ENCODE assay signal across 8 mouse cellular contexts in the genomic region with DNA sequence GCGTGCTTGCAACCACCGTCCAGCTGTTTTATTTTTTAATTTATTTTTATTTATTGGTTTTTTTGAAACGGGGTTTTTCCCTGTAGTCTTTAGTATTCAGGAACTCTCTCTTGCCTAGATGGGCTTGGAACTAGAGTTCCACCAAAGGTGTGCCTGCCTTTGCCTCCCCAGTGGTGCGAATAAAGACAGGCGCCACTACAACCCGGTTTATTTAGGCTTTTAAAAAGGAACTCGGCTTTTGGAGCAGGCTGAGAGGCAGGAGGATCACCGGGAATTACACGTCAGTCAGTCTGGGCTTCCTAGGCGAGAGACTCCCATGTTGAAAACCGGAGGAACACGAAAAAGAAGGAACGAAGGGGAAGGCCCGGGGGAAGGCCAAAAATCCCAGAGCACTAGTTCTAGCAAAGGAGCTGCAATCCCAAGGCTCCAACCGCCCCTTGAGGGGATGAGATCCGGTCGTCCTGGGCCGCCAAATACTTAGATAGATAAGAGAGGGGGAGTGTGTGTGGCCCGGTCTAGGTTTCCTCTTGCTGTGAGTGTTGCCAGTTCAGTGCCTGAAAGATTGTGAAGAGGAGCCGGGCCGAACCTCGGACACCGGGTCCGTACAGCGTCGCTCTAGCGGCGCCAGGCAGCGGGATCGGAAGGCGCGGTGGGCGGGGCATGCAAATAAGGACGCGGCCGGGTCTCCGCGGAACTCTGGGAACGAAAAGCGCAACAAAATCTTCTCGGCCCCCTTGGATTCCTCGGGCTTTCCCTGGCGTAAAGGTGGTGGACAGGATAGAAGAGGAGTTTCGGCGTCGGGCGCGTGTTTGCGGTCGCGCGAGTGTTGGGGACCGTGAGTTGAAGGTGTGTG. TPM values are rescaled to one million over a fixed set of nuclear protein-coding genes. Genes with fewer than 3 reads are reported as not detected.
DNase-seq lines count a peak whose midpoint lies in the region; ATAC-seq and TF ChIP-seq lines count a peak whose summit lies in the region.
"Not testable (repeated sequence)": the region's sequence is repeated elsewhere in the genome, so short reads cannot be mapped to it uniquely, and the experiment has no call there.

No protein-coding gene starts in this region.

- 5% methylated on average over 53 of the region's 53 CpGs for WGBS in forebrain, embryonic 12.5 days
- WGBS in heart, embryonic 16.5 days, result 6% methylated on average over 50 of the region's 53 CpGs
- 6% methylated on average over 51 of the region's 53 CpGs for WGBS in liver, embryonic 14.5 days (ENCODE audit: insufficient replicate concordance)
- WGBS in stomach, embryonic 15.5 days, result 4% methylated on average over 53 of the region's 53 CpGs

- not testable (repeated sequence) for H3K27me3 ChIP-seq in forebrain, embryonic 12.5 days; heart, embryonic 16.5 days (ENCODE audit: control insufficient read depth, insufficient read depth, low read length); liver, embryonic 14.5 days (ENCODE audit: control insufficient read depth, insufficient read depth, low read length); stomach, embryonic 15.5 days (replicated peaks)

- peak overlapping the region; percentile 35 for H3K4me3 ChIP-seq in forebrain, embryonic 12.5 days (replicated peaks)
- peak overlapping the region; percentile 49 for H3K4me3 ChIP-seq in heart, embryonic 16.5 days (ENCODE audit: low read length)
- peak overlapping the region; percentile 37 to 57 for H3K4me3 ChIP-seq in liver, embryonic 14.5 days (ENCODE audit: insufficient read depth in 1 of 2, low read depth in 2 of 2, low read length in 2 of 2)
- H3K4me3 ChIP-seq in stomach, embryonic 15.5 days (replicated peaks), result peak overlapping the region; percentile 38

- H3K36me3 ChIP-seq in forebrain, embryonic 12.5 days (replicated peaks); heart, embryonic 16.5 days (ENCODE audit: control insufficient read depth, insufficient read depth); liver, embryonic 14.5 days (replicated peaks; ENCODE audit: control insufficient read depth, insufficient read depth, low read depth); stomach, embryonic 15.5 days: not testable (repeated sequence)

- TF ChIP-seq EP300 in liver, embryonic 14.5 days (IDR thresholded peaks at IDR 0.05; ENCODE audit: low read depth), result not testable (repeated sequence)

- H3K4me1 ChIP-seq in forebrain, embryonic 12.5 days; heart, embryonic 16.5 days (ENCODE audit: control insufficient read depth, insufficient read depth, low read length); liver, embryonic 14.5 days (replicated peaks; ENCODE audit: control insufficient read depth in 2 of 2, insufficient read depth in 2 of 2, low read length in 1 of 2); stomach, embryonic 15.5 days: not testable (repeated sequence)

- H3K9me3 ChIP-seq in forebrain, embryonic 12.5 days; heart, embryonic 16.5 days (replicated peaks; ENCODE audit: control insufficient read depth, low read length); liver, embryonic 14.5 days (ENCODE audit: control insufficient read depth, low read length); stomach, embryonic 15.5 days: not testable (repeated sequence)

- H3K27ac ChIP-seq in forebrain, embryonic 12.5 days, result peak overlapping the region; percentile 81
- H3K27ac ChIP-seq in heart, embryonic 16.5 days (ENCODE audit: low read length), result peak overlapping the region; percentile 68
- peak overlapping the region; percentile 51 for H3K27ac ChIP-seq in liver, embryonic 14.5 days
- H3K27ac ChIP-seq in stomach, embryonic 15.5 days, result peak overlapping the region; percentile 78

- peak overlapping the region; percentile 50 for H3K4me2 ChIP-seq in forebrain, embryonic 12.5 days
- peak overlapping the region; percentile 62 for H3K4me2 ChIP-seq in heart, embryonic 16.5 days (ENCODE audit: low read depth, low read length)
- H3K4me2 ChIP-seq in liver, embryonic 14.5 days (ENCODE audit: low read depth), result peak overlapping the region; percentile 67
- peak overlapping the region; percentile 56 for H3K4me2 ChIP-seq in stomach, embryonic 15.5 days

- peak; percentile 81 for ATAC-seq in forebrain, embryonic 12.5 days (ENCODE audit: low FRiP score)
- ATAC-seq in heart, embryonic 16.5 days (replicated peaks; ENCODE audit: extremely low read depth, insufficient read depth, low FRiP score), result peak; percentile 69
- peak; percentile 47; the same call in 1 of the 2 replicates for ATAC-seq in liver, embryonic 14.5 days (ENCODE audit: insufficient read depth)
- peak; percentile 47; the same call in 1 of the 2 replicates for ATAC-seq in stomach, embryonic 15.5 days (ENCODE audit: insufficient read depth, low FRiP score, low read depth)

- H3K9ac ChIP-seq in forebrain, embryonic 12.5 days, result peak overlapping the region; percentile 55; the same call in 1 of the 2 replicates
- H3K9ac ChIP-seq in heart, embryonic 16.5 days (ENCODE audit: low read length), result peak overlapping the region; percentile 71
- peak overlapping the region; percentile 61 for H3K9ac ChIP-seq in liver, embryonic 14.5 days (replicated peaks)
- H3K9ac ChIP-seq in stomach, embryonic 15.5 days, result not testable (repeated sequence)

- DNase-seq in CD4-positive, CD25-positive, alpha-beta regulatory T cell, adult 2 months (ENCODE audit: low read depth, low spot score), result peak; percentile 81
- DNase-seq in c-Kit-positive CD71-positive TER-119-positive erythroid progenitor cells, embryonic 14.5 days (ENCODE audit: low spot score), result peak; percentile 75
- DNase-seq in kidney, postnatal 25 days, result peak; percentile 82 to 90
- peak in 2 of 3 experiments; percentile 43 to 62 for DNase-seq in liver, embryonic 14.5 days (ENCODE audit: low read depth in 3 of 3, low spot score in 3 of 3)
- DNase-seq in neural tube, embryonic 10.5 days (ENCODE audit: extremely low spot score, low spot score), result peak; percentile 78

- not testable (repeated sequence) for TF ChIP-seq CTCF in liver, embryonic 14.5 days (IDR thresholded peaks at IDR 0.05; ENCODE audit: low read depth)

RNA-seq across cellular contexts. Expression of a gene that starts 14.1 kb away (rescaled TPM):
- 50.9 and 58.5 TPM in 2 replicates for polyA plus RNA-seq in forebrain, embryonic 12.5 days (2016; fragmentation: Nextera tagmentation; extraction: Ambion mirVana)
- polyA plus RNA-seq in heart, embryonic 16.5 days (2015; fragmentation: Nextera tagmentation; extraction: Ambion mirVana), result 48.5 and 53.1 TPM in 2 replicates
- polyA plus RNA-seq in liver, embryonic 14.5 days (2012; rRNA removed), result 3.8 and 5.7 TPM in 2 replicates
- 9.4 and 10.4 TPM in 2 replicates for polyA plus RNA-seq in liver, embryonic 14.5 days (2014; fragmentation: Nextera tagmentation; extraction: Ambion mirVana)
- 37.6 and 39.6 TPM in 2 replicates for polyA plus RNA-seq in stomach, embryonic 15.5 days (2015; fragmentation: Nextera tagmentation; extraction: Ambion mirVana)

RNA-seq across cellular contexts. Expression of a gene that starts 24.3 kb away (rescaled TPM):
- polyA plus RNA-seq in forebrain, embryonic 12.5 days (2016; fragmentation: Nextera tagmentation; extraction: Ambion mirVana), result 16.2 and 24.1 TPM in 2 replicates
- polyA plus RNA-seq in heart, embryonic 16.5 days (2015; fragmentation: Nextera tagmentation; extraction: Ambion mirVana), result 6.4 and 7.8 TPM in 2 replicates
- 0.48 and 0.84 TPM in 2 replicates for polyA plus RNA-seq in liver, embryonic 14.5 days (2012; rRNA removed)
- polyA plus RNA-seq in liver, embryonic 14.5 days (2014; fragmentation: Nextera tagmentation; extraction: Ambion mirVana), result 0.46 and 0.72 TPM in 2 replicates
- polyA plus RNA-seq in stomach, embryonic 15.5 days (2015; fragmentation: Nextera tagmentation; extraction: Ambion mirVana), result 7.6 and 7.7 TPM in 2 replicates

RNA-seq across cellular contexts. Expression of a gene that starts 42.0 kb away (rescaled TPM):
- not detected in 2 replicates for polyA plus RNA-seq in forebrain, embryonic 12.5 days (2016; fragmentation: Nextera tagmentation; extraction: Ambion mirVana)
- polyA plus RNA-seq in heart, embryonic 16.5 days (2015; fragmentation: Nextera tagmentation; extraction: Ambion mirVana), result not detected in 2 replicates
- not detected in 2 replicates for polyA plus RNA-seq in liver, embryonic 14.5 days (2012; rRNA removed)
- not detected in 2 replicates for polyA plus RNA-seq in liver, embryonic 14.5 days (2014; fragmentation: Nextera tagmentation; extraction: Ambion mirVana)
- polyA plus RNA-seq in stomach, embryonic 15.5 days (2015; fragmentation: Nextera tagmentation; extraction: Ambion mirVana), result not detected in 2 replicates

RNA-seq across cellular contexts. Expression of a gene that starts 59.0 kb away (rescaled TPM):
- polyA plus RNA-seq in forebrain, embryonic 12.5 days (2016; fragmentation: Nextera tagmentation; extraction: Ambion mirVana), result 1.8 and 3.0 TPM in 2 replicates
- 3.5 and 4.3 TPM in 2 replicates for polyA plus RNA-seq in heart, embryonic 16.5 days (2015; fragmentation: Nextera tagmentation; extraction: Ambion mirVana)
- polyA plus RNA-seq in liver, embryonic 14.5 days (2012; rRNA removed), result 5.7 and 7.3 TPM in 2 replicates
- polyA plus RNA-seq in liver, embryonic 14.5 days (2014; fragmentation: Nextera tagmentation; extraction: Ambion mirVana), result 5.4 and 7.5 TPM in 2 replicates
- polyA plus RNA-seq in stomach, embryonic 15.5 days (2015; fragmentation: Nextera tagmentation; extraction: Ambion mirVana), result 9.8 and 10.1 TPM in 2 replicates

Comparison
In these comparisons a context has a peak if more than half of its experiments do, and no peak if none do; other contexts are left out.
1. Peak in every context shown above with its lines: DNase-seq, ATAC-seq, H3K4me3 ChIP-seq and H3K27ac ChIP-seq.